Mouse (Mus musculus): ENCODE data around the gene Hunk. TPM values are rescaled to one million over a fixed set of nuclear protein-coding genes. Genes with fewer than 3 reads are reported as not detected.

Hunk gene
- polyA plus RNA-seq, 1 experiment from 2014 or later = 12.7 TPM

GRCm38 (mm10) chr16:90497749-90498464 is 112.1 kb downstream of the Hunk start:
- Histone ChIP-seq H3K4me3 (no peak overlapping the region), H3K9me3 (no peaks in the 10 kb centered on the region), H3K4me1 (replicated peaks) (peaks cover 13% of the 10 kb centered on the region), H3K27me3 (ENCODE audit: insufficient read depth, poor library complexity, severe bottlenecking) (no peaks in the 10 kb centered on the region), H3K36me3 (peaks cover 85% of the 10 kb centered on the region), H3K27ac (0 out of 2 replicates have a peak overlapping the region, but pooled peaks have one; percentile 37)
- WGBS = 89% methylated on average over 16 of the region's 16 CpGs
- no peak for DNase-seq (ENCODE audit: low spot score)

- peaks cover 60% of the 10 kb centered on the region for H3K36me3 ChIP-seq
- H3K9me3 ChIP-seq = no peaks in the 10 kb centered on the region
- no peaks in the 10 kb centered on the region for H3K27me3 ChIP-seq (ENCODE audit: insufficient read depth, poor library complexity, severe bottlenecking)
- DNase-seq (ENCODE audit: low spot score) = no peak
- peaks cover 20% of the 10 kb centered on the region for H3K4me1 ChIP-seq (replicated peaks)
- no peak overlapping the region for H3K4me3 ChIP-seq
- 90% methylated on average over 6 of the region's 6 CpGs for WGBS
- no peak overlapping the region for H3K27ac ChIP-seq
These were observed 115.0 kb downstream of the Hunk start for GRCm38 (mm10) chr16:90500809-90501208.

- peaks cover 7% of the 10 kb centered on the region for H3K4me1 ChIP-seq (replicated peaks)
- H3K4me3 ChIP-seq = no peak overlapping the region
- 80% methylated on average over 10 of the region's 10 CpGs for WGBS
- DNase-seq (ENCODE audit: low spot score) = no peak
- peaks cover 16% of the 10 kb centered on the region for H3K36me3 ChIP-seq
- no peak overlapping the region for H3K27ac ChIP-seq
- H3K9me3 ChIP-seq = no peaks in the 10 kb centered on the region
- H3K27me3 ChIP-seq (ENCODE audit: insufficient read depth, poor library complexity, severe bottlenecking) = no peaks in the 10 kb centered on the region
These were observed 119.4 kb downstream of the Hunk start for GRCm38 (mm10) chr16:90505252-90505651.

- Histone ChIP-seq H3K27me3 (ENCODE audit: insufficient read depth, poor library complexity, severe bottlenecking) (no peaks in the 10 kb centered on the region), H3K9me3 (no peaks in the 10 kb centered on the region), H3K36me3 (peaks cover 12% of the 10 kb centered on the region), H3K4me1 (replicated peaks) (peaks cover 7% of the 10 kb centered on the region), H3K4me3 (no peak overlapping the region), H3K27ac (no peak overlapping the region)
- no peak for DNase-seq (ENCODE audit: low spot score)
- 91% methylated on average over 2 of the region's 2 CpGs for WGBS
These were observed 119.9 kb downstream of the Hunk start for GRCm38 (mm10) chr16:90505680-90506079.

GRCm38 (mm10) chr16:90511551-90512296 is 125.9 kb downstream of the Hunk start:
- Histone ChIP-seq H3K4me3 (no peak overlapping the region), H3K9me3 (no peaks in the 10 kb centered on the region), H3K27me3 (ENCODE audit: insufficient read depth, poor library complexity, severe bottlenecking) (no peaks in the 10 kb centered on the region), H3K27ac (no peak overlapping the region), H3K36me3 (no peaks in the 10 kb centered on the region), H3K4me1 (replicated peaks) (no peaks in the 10 kb centered on the region)
- 95% methylated on average over 19 of the region's 19 CpGs for WGBS
- no peak for DNase-seq (ENCODE audit: low spot score)

GRCm38 (mm10) chr16:90517041-90517440 is 131.2 kb downstream of the Hunk start:
- no peak overlapping the region for H3K27ac ChIP-seq
- peaks cover 37% of the 10 kb centered on the region for H3K4me1 ChIP-seq (replicated peaks)
- H3K4me3 ChIP-seq = no peak overlapping the region
- H3K36me3 ChIP-seq = no peaks in the 10 kb centered on the region
- no peaks in the 10 kb centered on the region for H3K9me3 ChIP-seq
- H3K27me3 ChIP-seq (ENCODE audit: insufficient read depth, poor library complexity, severe bottlenecking) = 0 out of 2 replicates have a peak, but pooled peaks cover 4% of the 10 kb centered on the region
- DNase-seq (ENCODE audit: low spot score) = no peak
- 66% methylated on average over 9 of the region's 9 CpGs for WGBS

GRCm38 (mm10) chr16:90518232-90518631 is 132.4 kb downstream of the Hunk start:
- no peaks in the 10 kb centered on the region for H3K9me3 ChIP-seq
- no peak overlapping the region for H3K4me3 ChIP-seq
- 83% methylated on average over 8 of the region's 8 CpGs for WGBS
- peak overlapping the region; percentile 62; the same call in 1 of the 2 replicates for H3K27ac ChIP-seq
- 0 out of 2 replicates have a peak, but pooled peaks cover 4% of the 10 kb centered on the region for H3K27me3 ChIP-seq (ENCODE audit: insufficient read depth, poor library complexity, severe bottlenecking)
- H3K4me1 ChIP-seq (replicated peaks) = peaks cover 48% of the 10 kb centered on the region
- H3K36me3 ChIP-seq = no peaks in the 10 kb centered on the region
- no peak for DNase-seq (ENCODE audit: low spot score)

- Histone ChIP-seq H3K4me3 (no peak overlapping the region), H3K4me1 (replicated peaks) (peaks cover 54% of the 10 kb centered on the region), H3K27ac (peak overlapping the region; percentile 62), H3K9me3 (no peaks in the 10 kb centered on the region), H3K36me3 (no peaks in the 10 kb centered on the region), H3K27me3 (ENCODE audit: insufficient read depth, poor library complexity, severe bottlenecking) (0 out of 2 replicates have a peak, but pooled peaks cover 4% of the 10 kb centered on the region)
- WGBS = 78% methylated on average over 13 of the region's 13 CpGs
- no peak for DNase-seq (ENCODE audit: low spot score)
These were observed 133.0 kb downstream of the Hunk start for GRCm38 (mm10) chr16:90518732-90519295.

GRCm38 (mm10) chr16:90521191-90521950 is 135.6 kb downstream of the Hunk start:
- peak overlapping the region; percentile 93 for H3K27ac ChIP-seq
- DNase-seq (ENCODE audit: low spot score) = peak; percentile 40
- WGBS = 14% methylated on average over 10 of the region's 10 CpGs

GRCm38 (mm10) chr16:90521951-90522255 is 136.1 kb downstream of the Hunk start:
- peaks cover 55% of the 10 kb centered on the region for H3K4me1 ChIP-seq (replicated peaks)
- peak; percentile 72 for DNase-seq (ENCODE audit: low spot score)
- H3K27ac ChIP-seq = peak overlapping the region; percentile 93
- WGBS = 13% methylated on average over 3 of the region's 3 CpGs
- no peaks in the 10 kb centered on the region for H3K36me3 ChIP-seq
- H3K9me3 ChIP-seq = peaks cover 4% of the 10 kb centered on the region; the same call in 1 of the 2 replicates
- 0 out of 2 replicates have a peak, but pooled peaks cover 4% of the 10 kb centered on the region for H3K27me3 ChIP-seq (ENCODE audit: insufficient read depth, poor library complexity, severe bottlenecking)
- peak overlapping the region; percentile 13 for H3K4me3 ChIP-seq

More at GRCm38 (mm10) chr16:90521191-90521950, 135.6 kb downstream of the Hunk start:
- Histone ChIP-seq H3K4me3 (peak overlapping the region; percentile 13), H3K9me3 (peaks cover 4% of the 10 kb centered on the region; the same call in 1 of the 2 replicates), H3K4me1 (replicated peaks) (peaks cover 55% of the 10 kb centered on the region), H3K27me3 (ENCODE audit: insufficient read depth, poor library complexity, severe bottlenecking) (0 out of 2 replicates have a peak, but pooled peaks cover 4% of the 10 kb centered on the region), H3K36me3 (no peaks in the 10 kb centered on the region)

GRCm38 (mm10) chr16:90522575-90522974 is 136.8 kb downstream of the Hunk start:
- peak; percentile 43 for DNase-seq (ENCODE audit: low spot score)
- H3K27ac ChIP-seq = peak overlapping the region; percentile 93
- H3K9me3 ChIP-seq = peaks cover 4% of the 10 kb centered on the region; the same call in 1 of the 2 replicates
- WGBS = 28% methylated on average over 1 of the region's 1 CpGs
- no peak overlapping the region for H3K4me3 ChIP-seq
- H3K4me1 ChIP-seq (replicated peaks) = peaks cover 52% of the 10 kb centered on the region
- no peaks in the 10 kb centered on the region for H3K36me3 ChIP-seq
- H3K27me3 ChIP-seq (ENCODE audit: insufficient read depth, poor library complexity, severe bottlenecking) = 0 out of 2 replicates have a peak, but pooled peaks cover 4% of the 10 kb centered on the region

GRCm38 (mm10) chr16:90523373-90523772 is 137.6 kb downstream of the Hunk start:
- no peak for DNase-seq (ENCODE audit: low spot score)

More at GRCm38 (mm10) chr16:90523373-90523772, 137.6 kb downstream of the Hunk start:
- no peaks in the 10 kb centered on the region for H3K36me3 ChIP-seq
- H3K4me1 ChIP-seq (replicated peaks) = peaks cover 44% of the 10 kb centered on the region
- H3K9me3 ChIP-seq = peaks cover 4% of the 10 kb centered on the region; the same call in 1 of the 2 replicates
- WGBS = 42% methylated on average over 6 of the region's 6 CpGs
- H3K27ac ChIP-seq = peak overlapping the region; percentile 93
- no peak overlapping the region for H3K4me3 ChIP-seq
- 0 out of 2 replicates have a peak, but pooled peaks cover 4% of the 10 kb centered on the region for H3K27me3 ChIP-seq (ENCODE audit: insufficient read depth, poor library complexity, severe bottlenecking)

Measured in hindbrain, embryonic 10.5 days (tissue).